Mouse (Mus musculus) MEL (cell line): ENCODE measurements at regions not wholly inside any gene's neighbourhood (a gene's known extent, or its start where the extent isn't known, plus 50 kb on each side); places are given as distances from the start of the nearest gene placed in this dataset.

Source experiments
- DNase-seq: peaks from one replicate; pipeline ENCODE4 v3.0.0; 2011; ENCODE audit warnings: low read depth, low spot score
- H3K27ac ChIP-seq: 2 replicates; pipeline ENCODE4 v1.5.1; 2012; ENCODE audit warnings: low read depth, mild to moderate bottlenecking, control low read depth, low read length, moderate library complexity; ENCODE audit not compliant: control insufficient read depth
- H3K27me3 ChIP-seq, 2 experiments: fragments of 150-350 bp in 1 of 2; sonication (generic) in 1 of 2; 2 replicates each; pipeline ENCODE4 v1.6.1; 2012; ENCODE audit warnings: low read length in 2 of 2, mild to moderate bottlenecking in 2 of 2, improper control_type of control experiment in 1 of 2, moderate library complexity in 1 of 2; ENCODE audit not compliant: insufficient read depth in 2 of 2, control insufficient read depth in 1 of 2
- H3K36me3 ChIP-seq, 2 experiments: 2 replicates each; pipeline ENCODE4 v1.6.1; 2012 to 2014; ENCODE audit warnings: low read length in 2 of 2, improper control_type of control experiment in 1 of 2, inconsistent platforms in 1 of 2, mild to moderate bottlenecking in 1 of 2; ENCODE audit not compliant: insufficient read depth in 2 of 2, control insufficient read depth in 1 of 2
- H3K4me1 ChIP-seq, 2 experiments: fragments of 150-350 bp in 1 of 2; sonication (generic) in 1 of 2; 2 replicates each; pipeline ENCODE4 v1.6.1; 2012; ENCODE audit warnings: low read length in 2 of 2, improper control_type of control experiment in 1 of 2, mild to moderate bottlenecking in 1 of 2; ENCODE audit not compliant: insufficient read depth in 2 of 2, control insufficient read depth in 1 of 2
- H3K4me3 ChIP-seq, 2 experiments: fragments of 150-350 bp in 1 of 2; sonication (generic) in 1 of 2; 2 replicates each; pipeline ENCODE4 v1.5.1; 2012; ENCODE audit warnings: low read depth in 2 of 2, low read length in 2 of 2, mild to moderate bottlenecking in 2 of 2, moderate library complexity in 2 of 2, control low read depth in 1 of 2, improper control_type of control experiment in 1 of 2; ENCODE audit not compliant: control insufficient read depth in 1 of 2, insufficient read depth in 1 of 2
- H3K79me2 ChIP-seq: 2 replicates; pipeline ENCODE4 v1.6.1; 2012; ENCODE audit warnings: mild to moderate bottlenecking, low read length, moderate library complexity; ENCODE audit not compliant: control insufficient read depth, poor library complexity, insufficient read depth
- H3K9ac ChIP-seq: 2 replicates; pipeline ENCODE4 v1.6.1; 2012; ENCODE audit warnings: low read depth, mild to moderate bottlenecking, control low read depth, low read length, moderate library complexity; ENCODE audit not compliant: control insufficient read depth, poor library complexity, severe bottlenecking
- H3K9me3 ChIP-seq: fragments of 150-350 bp; sonication (generic); replicated peaks from 2 replicates; pipeline ENCODE4 v1.6.1; 2012; ENCODE audit warnings: mild to moderate bottlenecking, low read length, improper control_type of control experiment, moderate library complexity; ENCODE audit not compliant: insufficient read depth
- BHLHE40 ChIP-seq: IDR thresholded peaks from 2 replicates; pipeline ENCODE4 v1.6.1; 2012; ENCODE audit warnings: low read depth, mild to moderate bottlenecking, inconsistent platforms, low read length, improper control_type of control experiment, borderline replicate concordance
- CHD2 ChIP-seq: IDR thresholded peaks from 2 replicates; pipeline ENCODE4 v1.6.1; 2011; ENCODE audit warnings: low read length, improper control_type of control experiment
- CTCF ChIP-seq, 3 experiments: IDR thresholded peaks in 2 of 3; conservative IDR thresholded peaks in 1 of 3; 2 replicates each; pipeline ENCODE4 v1.5.1; 2011 to 2012; ENCODE audit warnings: low read length in 3 of 3, low read depth in 2 of 3, mild to moderate bottlenecking in 2 of 3, improper control_type of control experiment in 1 of 3, inconsistent platforms in 1 of 3, mixed read lengths in 1 of 3, moderate library complexity in 1 of 3; ENCODE audit not compliant: control insufficient read depth in 1 of 3, insufficient read depth in 1 of 3, poor library complexity in 1 of 3, severe bottlenecking in 1 of 3
- E2F4 ChIP-seq: IDR thresholded peaks from 2 replicates; pipeline ENCODE4 v1.6.1; 2011; ENCODE audit warnings: low read depth, low read length, improper control_type of control experiment, borderline replicate concordance
- EP300 ChIP-seq, 2 experiments: IDR thresholded peaks; 2 replicates each; pipeline ENCODE4 v1.6.1; 2011; ENCODE audit warnings: improper control_type of control experiment in 2 of 2, low read length in 2 of 2, low read depth in 1 of 2, mild to moderate bottlenecking in 1 of 2
- ETS1 ChIP-seq: IDR thresholded peaks from 2 replicates; pipeline ENCODE4 v1.6.1; 2012; ENCODE audit warnings: low read depth, mild to moderate bottlenecking, inconsistent platforms, low read length, improper control_type of control experiment, moderate library complexity
- GATA1 ChIP-seq: IDR thresholded peaks from 2 replicates; pipeline ENCODE4 v1.6.1; 2011; ENCODE audit warnings: low read depth, low read length, improper control_type of control experiment
- KAT2A ChIP-seq: conservative IDR thresholded peaks from 2 replicates; pipeline ENCODE4 v1.6.1; 2012; ENCODE audit warnings: low read depth, low read length, improper control_type of control experiment, inconsistent platforms
- MAX ChIP-seq: IDR thresholded peaks from 2 replicates; pipeline ENCODE4 v1.6.1; 2011; ENCODE audit warnings: low read length, improper control_type of control experiment
- MAZ ChIP-seq: IDR thresholded peaks from 2 replicates; pipeline ENCODE4 v1.6.1; 2012; ENCODE audit warnings: low read depth, mild to moderate bottlenecking, inconsistent platforms, low read length, improper control_type of control experiment
- MEF2A ChIP-seq: IDR thresholded peaks from 2 replicates; pipeline ENCODE4 v1.6.1; 2014; ENCODE audit warnings: low read depth, mild to moderate bottlenecking, inconsistent platforms, low read length, improper control_type of control experiment; ENCODE audit not compliant: poor library complexity, insufficient replicate concordance, severe bottlenecking; ENCODE audit errors: extremely low read depth
- POLR2AphosphoS5 ChIP-seq: IDR thresholded peaks from 2 replicates; pipeline ENCODE4 v1.6.1; 2012; ENCODE audit warnings: low read depth, borderline replicate concordance, mild to moderate bottlenecking, inconsistent platforms, low read length, moderate library complexity, mixed read lengths
- RAD21 ChIP-seq: IDR thresholded peaks from 2 replicates; pipeline ENCODE4 v1.6.1; 2011; ENCODE audit warnings: mild to moderate bottlenecking, low read depth, low read length, improper control_type of control experiment
- RCOR1 ChIP-seq: IDR thresholded peaks from 2 replicates; pipeline ENCODE4 v1.6.1; 2012; ENCODE audit warnings: low read depth, mild to moderate bottlenecking, inconsistent platforms, low read length, improper control_type of control experiment
- SMC3 ChIP-seq: IDR thresholded peaks from 2 replicates; pipeline ENCODE4 v1.6.1; 2011; ENCODE audit warnings: low read depth, low read length, improper control_type of control experiment
- TAL1 ChIP-seq: IDR thresholded peaks from 2 replicates; pipeline ENCODE4 v1.6.1; 2012; ENCODE audit warnings: mild to moderate bottlenecking, inconsistent platforms, low read length, moderate library complexity, mixed read lengths
- TBP ChIP-seq: IDR thresholded peaks from 2 replicates; pipeline ENCODE4 v1.8.0; 2011; ENCODE audit warnings: low read depth, low read length, improper control_type of control experiment
- TCF12 ChIP-seq: IDR thresholded peaks from 2 replicates; pipeline ENCODE4 v1.6.1; 2014; ENCODE audit warnings: low read depth, mild to moderate bottlenecking, inconsistent platforms, low read length, improper control_type of control experiment, moderate library complexity
- UBTF ChIP-seq: IDR thresholded peaks from 2 replicates; pipeline ENCODE4 v1.6.1; 2012; ENCODE audit warnings: low read depth, mild to moderate bottlenecking, inconsistent platforms, low read length, improper control_type of control experiment, moderate library complexity, borderline replicate concordance; ENCODE audit not compliant: insufficient read depth
- USF2 ChIP-seq, 2 experiments: IDR thresholded peaks; 2 replicates each; pipeline ENCODE4 v1.6.1; 2011 to 2012; ENCODE audit warnings: improper control_type of control experiment in 2 of 2, low read length in 2 of 2, borderline replicate concordance in 1 of 2, inconsistent platforms in 1 of 2, low read depth in 1 of 2, mild to moderate bottlenecking in 1 of 2; ENCODE audit not compliant: insufficient read depth in 1 of 2
- ZC3H11A ChIP-seq: IDR thresholded peaks from 2 replicates; pipeline ENCODE4 v1.6.1; 2012; ENCODE audit warnings: low read depth, mild to moderate bottlenecking, inconsistent platforms, low read length, improper control_type of control experiment
- ZKSCAN1 ChIP-seq: IDR thresholded peaks from 2 replicates; pipeline ENCODE4 v1.6.1; 2012; ENCODE audit warnings: low read depth, mild to moderate bottlenecking, inconsistent platforms, low read length, improper control_type of control experiment, moderate library complexity
- ZMIZ1 ChIP-seq: IDR thresholded peaks from 2 replicates; pipeline ENCODE4 v1.6.1; 2012; ENCODE audit warnings: low read depth, mild to moderate bottlenecking, inconsistent platforms, low read length, improper control_type of control experiment, moderate library complexity

DNA sequence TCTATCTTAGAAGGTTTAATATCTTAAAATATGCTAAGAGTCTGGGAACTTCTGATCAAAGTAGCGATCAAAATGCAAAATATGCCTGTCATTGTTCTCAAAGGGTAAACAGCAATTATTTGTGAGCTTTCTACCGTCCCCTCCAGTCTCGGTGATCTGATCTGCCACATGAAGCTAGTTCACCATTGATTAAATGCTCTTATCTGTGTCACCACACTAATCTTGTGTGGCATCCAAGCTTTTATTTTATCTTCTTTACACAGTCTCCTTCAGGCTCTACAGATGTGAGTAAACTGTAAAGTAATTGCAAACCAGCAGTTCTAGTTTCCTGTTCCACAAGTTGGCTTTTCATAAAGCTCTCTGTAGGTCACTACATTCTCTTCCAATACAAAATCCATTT is 1573.1 kb upstream of the Cdh9 start:
- Histone ChIP-seq H3K9ac (no peak overlapping the region), H3K36me3 (peaks cover 0 to 6% of the 10 kb centered on the region in 2 experiments; a peak in 2 of 4 replicates), H3K4me1 (peaks cover 0 to 5% of the 10 kb centered on the region in 2 experiments; a peak in 2 of 4 replicates), H3K27ac (no peak overlapping the region), H3K27me3 (no peaks in the 10 kb centered on the region), H3K9me3 (no peaks in the 10 kb centered on the region), H3K79me2 (no peaks in the 10 kb centered on the region), H3K4me3 (no peak overlapping the region)
- TF ChIP-seq ETS1 (no peak), EP300 (IDR thresholded peaks at IDR 0.05; ENCODE audit: low read depth in 1 of 2, low read length in 2 of 2) (peak; percentile 74 to 78), GATA1 (peak; percentile 74), E2F4 (no peak), TCF12 (peak; percentile 87), ZKSCAN1 (no peak), MAX (no peak)
- peak; percentile 14 for DNase-seq

DNA sequence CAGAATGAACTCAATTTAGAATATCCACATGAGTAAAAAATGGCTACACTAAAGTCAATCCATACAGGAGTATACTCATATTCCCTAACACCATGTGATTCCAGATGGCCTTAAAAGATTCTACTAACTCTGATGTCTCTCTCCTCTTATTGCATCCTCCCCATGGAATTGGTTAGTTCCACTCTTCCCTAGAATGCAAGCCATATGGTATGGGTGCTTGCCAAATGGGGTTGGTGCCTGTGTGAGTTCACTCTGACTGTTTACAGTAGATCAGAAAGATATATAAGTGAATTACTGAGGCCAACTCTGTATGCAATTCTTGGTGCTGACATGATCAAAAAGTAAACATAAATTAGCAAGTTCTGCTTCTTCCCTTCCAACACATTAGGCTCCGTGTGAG is 1558.2 kb upstream of the Cdh9 start:
- no peak for DNase-seq
- Histone ChIP-seq H3K4me1 (no peaks in the 10 kb centered on the region; a peak in 1 of 4 replicates), H3K36me3 (no peaks in the 10 kb centered on the region), H3K4me3 (no peak overlapping the region), H3K27me3 (no peaks in the 10 kb centered on the region), H3K9ac (no peak overlapping the region), H3K9me3 (no peaks in the 10 kb centered on the region), H3K79me2 (no peaks in the 10 kb centered on the region), H3K27ac (no peak overlapping the region)
- TF ChIP-seq TBP (no peak), ZMIZ1 (no peak), TAL1 (no peak), KAT2A (no peak), POLR2AphosphoS5 (no peak), E2F4 (no peak), RCOR1 (no peak), BHLHE40 (no peak), UBTF (no peak), MEF2A (no peak)

DNA sequence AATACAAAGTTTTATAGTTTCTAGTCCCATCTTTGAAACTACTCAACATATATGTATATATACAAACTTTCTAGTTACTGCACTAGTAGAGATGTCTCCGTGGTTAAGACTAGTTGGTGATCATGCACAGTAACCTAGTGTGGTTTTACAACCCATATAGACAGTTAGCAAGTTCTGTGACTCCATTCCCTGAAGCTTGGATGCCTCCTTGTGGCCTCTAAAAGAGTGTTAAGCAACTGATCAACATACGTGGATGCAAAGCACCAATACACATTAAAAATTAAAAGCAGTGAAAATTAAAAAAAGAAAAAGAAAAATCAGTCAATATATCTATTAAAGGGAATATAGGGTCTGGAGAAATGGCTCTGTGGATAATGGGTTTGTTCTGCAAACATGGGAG is 1508.3 kb upstream of the Cdh9 start:
- no peak for TF ChIP-seq CHD2
- TF ChIP-seq ZC3H11A, result peak; percentile 61
- peak; percentile 74 for TF ChIP-seq RAD21
- no peak for TF ChIP-seq POLR2AphosphoS5
- TF ChIP-seq MEF2A, result no peak
- TF ChIP-seq TBP, result no peak
- peak in 1 of 3 experiments; percentile 54; a peak in 2 of 6 replicates for TF ChIP-seq CTCF (IDR thresholded peaks at IDR 0.05 in 2 of 3, conservative IDR thresholded peaks at IDR 0.05 in 1 of 3; ENCODE audit: control insufficient read depth in 1 of 3, insufficient read depth in 1 of 3, low read depth in 2 of 3, low read length in 3 of 3, poor library complexity in 1 of 3, severe bottlenecking in 1 of 3)
- TF ChIP-seq ETS1, result no peak
- TF ChIP-seq ZMIZ1, result no peak
- peak; percentile 62 for TF ChIP-seq SMC3
- no peak for TF ChIP-seq MAZ
- no peak for TF ChIP-seq USF2 (IDR thresholded peaks at IDR 0.05; ENCODE audit: borderline replicate concordance in 1 of 2, insufficient read depth in 1 of 2, low read depth in 1 of 2, low read length in 2 of 2)
- no peaks in the 10 kb centered on the region for H3K9me3 ChIP-seq
- H3K27me3 ChIP-seq, result no peaks in the 10 kb centered on the region
- no peaks in the 10 kb centered on the region for H3K79me2 ChIP-seq
- peak; percentile 34 for DNase-seq
- H3K36me3 ChIP-seq, result no peaks in the 10 kb centered on the region
- H3K4me1 ChIP-seq, result no peaks in the 10 kb centered on the region
- H3K4me3 ChIP-seq, result no peak overlapping the region
- no peak overlapping the region for H3K9ac ChIP-seq
- no peak overlapping the region for H3K27ac ChIP-seq
